Mouse (Mus musculus) CH12.LX (cell line): ENCODE results near the gene Omg. TPM values are rescaled to one million over a fixed set of nuclear protein-coding genes. Genes with fewer than 3 reads are reported as not detected.

Source experiments
- DNase-seq: peaks from one replicate; pipeline ENCODE4 v3.0.0-alpha.2; 2013; ENCODE audit errors: extremely low read depth
- H3K27ac ChIP-seq: 2 replicates; pipeline ENCODE4 v1.5.1; 2012; ENCODE audit warnings: low read depth, mild to moderate bottlenecking, control low read depth, moderate library complexity; ENCODE audit not compliant: insufficient read depth
- H3K27me3 ChIP-seq: replicated peaks from 2 replicates; pipeline ENCODE3; 2012; ENCODE audit warnings: inconsistent platforms
- H3K36me3 ChIP-seq, 2 experiments: replicated peaks in 1 of 2; 2 replicates each; pipeline versions ENCODE3 to v1.6.1; 2012; ENCODE audit warnings: inconsistent platforms in 1 of 2, low read length in 1 of 2, mild to moderate bottlenecking in 1 of 2, mixed read lengths in 1 of 2, moderate library complexity in 1 of 2; ENCODE audit not compliant: control insufficient read depth in 1 of 2, insufficient read depth in 1 of 2
- H3K4me1 ChIP-seq, 2 experiments: 2 replicates each; pipeline ENCODE4 v1.6.1; 2012; ENCODE audit warnings: inconsistent platforms in 1 of 2, moderate library complexity in 1 of 2; ENCODE audit not compliant: insufficient read depth in 2 of 2, control insufficient read depth in 1 of 2
- H3K4me2 ChIP-seq: 2 replicates; pipeline ENCODE4 v1.6.1; 2012; ENCODE audit warnings: low read depth, mild to moderate bottlenecking, control low read depth; ENCODE audit not compliant: poor library complexity, insufficient read depth, severe bottlenecking
- H3K4me3 ChIP-seq, 3 experiments: fragments of 150-350 bp in 1 of 3; sonication (generic) in 1 of 3; replicated peaks in 1 of 3; 2 replicates each; pipeline versions ENCODE3 to v1.5.1; 2011 to 2012; ENCODE audit warnings: low read depth in 2 of 3, low read length in 2 of 3, mild to moderate bottlenecking in 2 of 3, moderate library complexity in 2 of 3, control low read depth in 1 of 3, improper control_type of control experiment in 1 of 3, inconsistent platforms in 1 of 3, mixed read lengths in 1 of 3; ENCODE audit not compliant: poor library complexity in 1 of 3
- H3K79me2 ChIP-seq: replicated peaks from 2 replicates; pipeline ENCODE4 v1.6.1; 2012; ENCODE audit warnings: mild to moderate bottlenecking, moderate library complexity; ENCODE audit not compliant: control insufficient read depth, poor library complexity, insufficient read depth, severe bottlenecking; ENCODE audit errors: extremely low read depth
- H3K9ac ChIP-seq: 2 replicates; pipeline ENCODE4 v1.6.1; 2012; ENCODE audit warnings: low read depth, mild to moderate bottlenecking, control low read depth, moderate library complexity; ENCODE audit not compliant: insufficient read depth
- H3K9me3 ChIP-seq: replicated peaks from 2 replicates; pipeline ENCODE3; 2012; ENCODE audit warnings: low read length, inconsistent platforms, mixed read lengths
- CHD1 ChIP-seq: IDR thresholded peaks from 2 replicates; pipeline ENCODE4 v1.6.1; 2012; ENCODE audit warnings: low read depth, low read length, improper control_type of control experiment, inconsistent platforms
- CTCF ChIP-seq, 2 experiments: IDR thresholded peaks in 1 of 2; conservative IDR thresholded peaks in 1 of 2; 2 replicates each; pipeline ENCODE4 v1.5.1; 2011 to 2012; ENCODE audit warnings: low read depth in 2 of 2, low read length in 2 of 2, improper control_type of control experiment in 1 of 2, inconsistent platforms in 1 of 2, mild to moderate bottlenecking in 1 of 2, moderate library complexity in 1 of 2
- E2F4 ChIP-seq: IDR thresholded peaks from 2 replicates; pipeline ENCODE4 v1.6.1; 2011; ENCODE audit warnings: low read depth, low read length, improper control_type of control experiment; ENCODE audit not compliant: insufficient replicate concordance
- GABPA ChIP-seq: IDR thresholded peaks from 2 replicates; pipeline ENCODE4 v1.6.1; 2012; ENCODE audit warnings: low read depth, low read length, improper control_type of control experiment, inconsistent platforms; ENCODE audit not compliant: insufficient replicate concordance
- IRF4 ChIP-seq: IDR thresholded peaks from 2 replicates; pipeline ENCODE4 v1.6.1; 2014; ENCODE audit warnings: low read depth, mild to moderate bottlenecking, inconsistent platforms, low read length, improper control_type of control experiment
- JUN ChIP-seq: IDR thresholded peaks from 2 replicates; pipeline ENCODE4 v1.6.1; 2011; ENCODE audit warnings: low read depth, mild to moderate bottlenecking, low read length, improper control_type of control experiment, moderate library complexity; ENCODE audit not compliant: insufficient read depth
- MAFK ChIP-seq: IDR thresholded peaks from 2 replicates; pipeline ENCODE4 v1.6.1; 2011; ENCODE audit warnings: low read length, improper control_type of control experiment; ENCODE audit not compliant: insufficient replicate concordance
- MAZ ChIP-seq: IDR thresholded peaks from 2 replicates; pipeline ENCODE4 v1.6.1; 2012; ENCODE audit warnings: low read depth, mild to moderate bottlenecking, inconsistent platforms, low read length, improper control_type of control experiment, moderate library complexity
- MEF2A ChIP-seq: IDR thresholded peaks from 2 replicates; pipeline ENCODE4 v1.6.1; 2014; ENCODE audit warnings: low read depth, mild to moderate bottlenecking, inconsistent platforms, low read length, improper control_type of control experiment, borderline replicate concordance
- MXI1 ChIP-seq: IDR thresholded peaks from 2 replicates; pipeline ENCODE4 v1.6.1; 2011; ENCODE audit warnings: mild to moderate bottlenecking, low read depth, low read length, improper control_type of control experiment
- MYC ChIP-seq: IDR thresholded peaks from 2 replicates; pipeline ENCODE4 v1.6.1; 2011; ENCODE audit warnings: low read depth, mild to moderate bottlenecking, improper control_type of control experiment, low read length
- NELFE ChIP-seq: IDR thresholded peaks from 2 replicates; pipeline ENCODE4 v1.6.1; 2011; ENCODE audit warnings: low read depth, low read length, improper control_type of control experiment
- POLR2A ChIP-seq: IDR thresholded peaks from 2 replicates; pipeline ENCODE4 v1.6.1; 2011; ENCODE audit warnings: low read depth, mild to moderate bottlenecking, improper control_type of control experiment, low read length
- POLR2AphosphoS2 ChIP-seq: IDR thresholded peaks from 2 replicates; pipeline ENCODE4 v1.6.1; 2011; ENCODE audit warnings: low read depth, low read length, improper control_type of control experiment
- RAD21 ChIP-seq: IDR thresholded peaks from 2 replicates; pipeline ENCODE4 v1.6.1; 2011; ENCODE audit warnings: low read depth, mild to moderate bottlenecking, low read length, improper control_type of control experiment, moderate library complexity
- SMC3 ChIP-seq: IDR thresholded peaks from 2 replicates; pipeline ENCODE4 v1.6.1; 2011; ENCODE audit warnings: low read depth, low read length, improper control_type of control experiment
- TCF12 ChIP-seq: IDR thresholded peaks from 2 replicates; pipeline ENCODE4 v1.6.1; 2014; ENCODE audit warnings: low read depth, mild to moderate bottlenecking, inconsistent platforms, low read length, improper control_type of control experiment
- USF1 ChIP-seq: IDR thresholded peaks from 2 replicates; pipeline ENCODE4 v1.6.1; 2014; ENCODE audit warnings: low read depth, mild to moderate bottlenecking, inconsistent platforms, low read length, improper control_type of control experiment
- USF2 ChIP-seq: conservative IDR thresholded peaks from 2 replicates; pipeline ENCODE4 v1.6.1; 2011; ENCODE audit warnings: low read depth, low read length, improper control_type of control experiment
- ZC3H11A ChIP-seq: IDR thresholded peaks from 2 replicates; pipeline ENCODE4 v1.6.1; 2012; ENCODE audit warnings: low read depth, mild to moderate bottlenecking, inconsistent platforms, low read length, improper control_type of control experiment
- ZNF384 ChIP-seq: IDR thresholded peaks from 2 replicates; pipeline ENCODE4 v1.6.1; 2012; ENCODE audit warnings: low read depth, low read length, improper control_type of control experiment, inconsistent platforms
- dilution Hi-C: fragments of 300-500 bp; cut with MboI; formaldehyde crosslinking; loops from 2 replicates; pipeline ENCODE4 v1.14.3; 2020; ENCODE audit warnings: low sequenced_read_pairs; ENCODE audit not compliant: extremely low pct_unique_long_range_greater_than_20kb, extremely low pct_ligation_motif_present
- in situ Hi-C: fragments of 300-500 bp; cut with MboI; formaldehyde crosslinking; loops from 3 replicates; pipeline ENCODE4 v1.14.3; 2019; ENCODE audit warnings: low sequenced_read_pairs, low pct_ligation_motif_present, low pct_unique_long_range_greater_than_20kb, mixed read lengths
- polyA plus RNA-seq: library from polyadenylated mRNA; unstranded; fragments of >175 nt; gene quantifications from 2 replicates; pipeline ENCODE4 v1.2.1, GENCODE M21; 2012; ENCODE audit warnings: low read depth; ENCODE audit not compliant: insufficient read length
- total RNA-seq, 2 experiments: library from RNA; depleted of rRNA; stranded (reverse); fragments of 300-350 nt in 1 of 2; fragments of >200 nt in 1 of 2; gene quantifications; 2 replicates each; pipeline ENCODE4 v1.2.3; 2012 to 2014

The Omg gene
- total and polyA plus RNA-seq, 3 experiments: 0.09 to 0.17 (median 0.13) TPM

- Histone ChIP-seq H3K27me3 (no peaks in the 10 kb centered on the region), H3K36me3 (peaks cover 4 to 44% of the 10 kb centered on the region in 2 experiments), H3K79me2 (peaks cover 13% of the 10 kb centered on the region), H3K4me1 (peaks cover 5 to 39% of the 10 kb centered on the region in 2 experiments; a peak in 3 of 4 replicates), H3K9me3 (no peaks in the 10 kb centered on the region), H3K9ac (no peak overlapping the region), H3K4me3 (no peak overlapping the region), H3K27ac (no peak overlapping the region), H3K4me2 (no peak overlapping the region)
- in situ Hi-C loops: no loop called here
- TF ChIP-seq ZC3H11A: no peak
- TF ChIP-seq POLR2A: no peak
- TF ChIP-seq USF1: no peak
- TF ChIP-seq ZNF384: no peak
- no peak for TF ChIP-seq CTCF (conservative IDR thresholded peaks at IDR 0.05 in 1 of 2, IDR thresholded peaks at IDR 0.05 in 1 of 2; ENCODE audit: low read depth in 2 of 2, low read length in 2 of 2)
- TF ChIP-seq POLR2AphosphoS2: no peak
- TF ChIP-seq MAFK: no peak
- TF ChIP-seq SMC3: no peak
- TF ChIP-seq GABPA: no peak
- no peak for TF ChIP-seq IRF4
- no peak for TF ChIP-seq TCF12
- no peak for TF ChIP-seq USF2
- no peak for TF ChIP-seq MXI1
- no peak for TF ChIP-seq CHD1
- dilution Hi-C loops: no loop called here
- DNase-seq: no peak
These were observed 29.4 kb upstream of the Omg start for GRCm38 (mm10) chr11:79533311-79533710.

- no peak overlapping the region for H3K4me2 ChIP-seq
- H3K4me1 ChIP-seq: peaks cover 9 to 51% of the 10 kb centered on the region in 2 experiments; a peak in 3 of 4 replicates
- peaks cover 7 to 45% of the 10 kb centered on the region in 2 experiments for H3K36me3 ChIP-seq
- H3K79me2 ChIP-seq: peaks cover 13% of the 10 kb centered on the region
- no peak overlapping the region for H3K9ac ChIP-seq
- TF ChIP-seq POLR2A (no peak), MYC (no peak), E2F4 (no peak), RAD21 (no peak), MAZ (no peak), POLR2AphosphoS2 (no peak), TCF12 (no peak), NELFE (no peak), ZNF384 (no peak), MEF2A (no peak), JUN (no peak), CHD1 (no peak)
- no peaks in the 10 kb centered on the region for H3K27me3 ChIP-seq
- DNase-seq: no peak
- dilution Hi-C loops (no loop called here), in situ Hi-C loops (no loop called here)
- no peaks in the 10 kb centered on the region for H3K9me3 ChIP-seq
- no peak overlapping the region for H3K27ac ChIP-seq
- no peak overlapping the region for H3K4me3 ChIP-seq
These were observed 27.6 kb upstream of the Omg start for GRCm38 (mm10) chr11:79531485-79531884.
